Mouse (Mus musculus) retina, postnatal 7 days (tissue): ENCODE measurements around the gene Caly.

Source experiments
- DNase-seq: peaks from one replicate; pipeline ENCODE4 v3.0.0-alpha.2; 2012; ENCODE audit warnings: low read depth, low spot score

Caly gene

DNA sequence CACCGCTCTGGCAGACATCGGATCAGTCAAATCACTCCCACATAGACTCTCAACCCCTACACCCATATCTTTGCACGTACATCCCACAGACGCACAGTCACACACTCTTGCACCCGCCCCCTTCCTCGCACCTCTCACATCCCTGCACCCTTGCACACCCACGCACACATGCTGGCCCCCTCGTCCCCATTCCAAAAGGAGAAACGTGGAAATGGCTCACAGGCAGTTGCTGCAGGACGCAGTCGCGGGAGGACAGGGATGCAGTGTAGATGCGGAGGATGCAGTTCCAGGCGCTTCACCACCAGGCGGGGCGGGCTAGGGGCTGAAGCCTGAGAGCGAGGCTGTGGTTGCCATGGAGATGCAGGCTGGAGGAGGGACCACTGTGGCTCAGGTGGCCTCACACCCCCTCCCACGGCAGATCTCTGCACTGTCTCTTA is at the start of gene Caly:
Gene Caly, minus strand, starts transcription at position 307 of the 437 bp plus-strand sequence.
- peak; percentile 53 for DNase-seq

DNA sequence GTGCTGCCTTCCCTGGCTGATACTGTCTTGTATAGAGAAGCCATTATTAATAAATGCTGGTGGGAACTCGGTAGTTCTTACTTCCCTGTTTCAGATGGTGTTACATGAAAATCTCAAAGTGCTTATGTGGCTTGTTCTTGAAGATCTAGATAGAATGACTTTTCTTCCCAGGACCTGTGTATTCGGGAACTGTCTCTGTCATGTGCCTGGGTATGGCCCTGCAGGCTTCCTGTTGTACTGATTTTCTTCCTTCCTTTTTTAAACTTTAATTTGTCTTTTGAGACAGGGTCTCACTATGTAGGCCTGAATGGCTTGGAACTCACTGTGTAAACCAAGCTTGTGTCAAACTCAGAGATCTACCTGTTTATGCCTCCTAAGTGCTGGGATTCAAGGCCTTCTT is 45.6 kb upstream of the Caly start:
- no peak for DNase-seq

DNA sequence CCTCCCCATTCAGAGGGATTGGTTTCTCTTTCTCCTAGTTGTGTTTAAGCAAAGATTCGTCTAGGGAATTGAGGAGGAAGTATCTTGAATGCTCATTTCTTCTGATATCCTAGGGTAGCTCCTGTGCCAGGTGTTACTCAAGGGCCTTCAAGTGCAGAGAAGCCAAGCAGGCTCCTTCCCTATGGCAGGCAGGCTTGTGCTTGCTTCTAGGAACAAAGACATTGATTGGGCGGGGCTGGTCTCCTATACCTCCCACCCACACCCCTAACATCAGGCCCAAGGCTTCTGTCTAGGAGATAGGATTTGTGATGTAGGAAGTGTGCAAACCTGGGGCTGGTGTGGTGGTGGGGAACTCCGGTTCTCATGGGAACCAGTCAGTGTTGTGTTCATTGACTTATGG is 44.6 kb upstream of the Caly start:
- no peak for DNase-seq

DNA sequence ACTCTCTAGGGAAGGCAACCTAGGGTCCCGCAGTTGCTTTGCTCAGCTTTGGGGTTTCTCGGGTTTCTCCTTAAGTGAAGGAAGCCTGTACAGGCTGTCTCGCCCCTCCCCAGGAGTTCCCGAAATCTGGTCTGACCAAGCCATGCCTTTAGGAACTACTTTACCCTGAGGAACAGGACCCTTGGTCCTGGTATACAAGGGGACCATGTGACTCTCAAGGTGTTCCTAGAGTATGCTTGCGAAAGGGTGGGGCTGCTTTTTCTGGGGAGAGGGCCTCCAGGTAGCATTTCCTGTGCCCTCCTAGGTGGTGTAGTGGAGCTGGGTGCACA is 43.6 kb upstream of the Caly start:
- DNase-seq = no peak

DNA sequence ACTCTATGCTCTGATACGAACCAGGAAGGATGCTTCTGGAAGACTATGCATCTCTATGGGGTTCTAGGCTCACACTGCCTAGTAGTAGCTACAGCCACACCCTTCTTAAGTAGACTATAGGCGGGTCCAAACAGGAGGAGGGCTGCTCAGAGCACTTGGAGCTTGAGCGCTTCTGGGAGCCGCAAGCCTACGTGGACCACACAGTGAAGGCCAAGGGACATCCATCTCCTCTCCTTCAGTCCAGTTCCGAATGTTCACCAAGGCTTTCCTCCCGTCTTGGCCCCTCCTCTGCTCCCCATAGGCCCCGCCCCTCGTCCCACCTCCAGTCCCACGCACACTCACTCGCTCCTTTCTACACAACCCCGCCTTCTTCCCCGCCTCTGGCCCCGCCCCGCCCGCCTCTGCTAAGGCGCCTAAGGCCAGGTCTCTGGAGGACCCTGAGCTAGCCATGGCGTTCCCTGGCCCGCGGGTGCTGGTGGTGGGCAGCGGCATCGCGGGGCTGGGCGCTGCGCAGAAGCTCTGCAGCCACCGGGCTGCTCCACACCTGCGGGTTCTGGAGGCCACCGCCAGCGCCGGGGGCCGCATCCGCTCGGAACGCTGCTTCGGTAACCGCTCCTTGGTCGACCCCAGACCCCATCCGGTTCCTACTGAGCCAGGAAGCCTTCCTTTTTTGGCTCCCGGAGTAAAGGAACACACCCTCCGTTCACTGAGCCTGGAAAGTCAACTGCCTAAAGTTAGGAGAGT is 43.1 kb upstream of the Caly start:
- DNase-seq = peak; percentile 80

DNA sequence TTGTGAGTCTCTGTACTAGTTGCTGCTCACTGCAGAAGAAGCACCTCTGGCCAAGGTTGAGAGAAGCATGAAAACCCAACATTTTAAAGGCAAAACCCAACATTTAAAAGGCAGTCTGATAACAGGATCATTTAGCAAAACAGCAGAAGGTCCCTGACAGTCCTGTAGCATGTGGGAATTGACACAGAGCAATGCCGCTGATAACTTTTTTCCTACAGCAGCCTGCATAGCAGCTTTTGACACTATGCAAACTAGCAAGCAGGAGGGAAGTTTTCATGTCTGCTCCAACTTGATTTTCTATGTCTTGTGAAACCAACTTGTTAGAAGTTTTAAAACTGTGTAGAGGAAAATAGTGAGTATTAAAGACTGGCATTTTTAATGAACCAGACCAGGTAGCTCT is 42.0 kb upstream of the Caly start:
- DNase-seq = no peak

DNA sequence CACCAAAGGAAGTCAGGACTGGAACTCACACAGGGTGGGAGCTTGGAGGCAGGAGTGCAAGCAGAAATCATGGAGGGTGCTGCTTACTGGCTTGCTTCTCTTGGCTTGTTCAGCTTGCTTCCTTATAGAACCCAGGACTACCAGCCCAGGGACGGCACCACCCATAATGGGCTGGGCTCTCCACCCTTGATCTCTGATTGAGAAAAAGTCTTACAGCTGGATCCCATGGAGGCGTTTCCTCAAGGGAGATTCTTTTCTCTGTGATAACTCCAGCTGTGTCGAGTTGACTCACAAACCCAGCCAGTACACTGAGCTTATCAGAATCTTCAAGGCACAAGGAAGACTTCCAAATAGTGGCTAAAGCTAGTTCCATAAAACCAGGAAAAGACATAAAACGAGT is 40.4 kb upstream of the Caly start:
- DNase-seq = no peak

DNA sequence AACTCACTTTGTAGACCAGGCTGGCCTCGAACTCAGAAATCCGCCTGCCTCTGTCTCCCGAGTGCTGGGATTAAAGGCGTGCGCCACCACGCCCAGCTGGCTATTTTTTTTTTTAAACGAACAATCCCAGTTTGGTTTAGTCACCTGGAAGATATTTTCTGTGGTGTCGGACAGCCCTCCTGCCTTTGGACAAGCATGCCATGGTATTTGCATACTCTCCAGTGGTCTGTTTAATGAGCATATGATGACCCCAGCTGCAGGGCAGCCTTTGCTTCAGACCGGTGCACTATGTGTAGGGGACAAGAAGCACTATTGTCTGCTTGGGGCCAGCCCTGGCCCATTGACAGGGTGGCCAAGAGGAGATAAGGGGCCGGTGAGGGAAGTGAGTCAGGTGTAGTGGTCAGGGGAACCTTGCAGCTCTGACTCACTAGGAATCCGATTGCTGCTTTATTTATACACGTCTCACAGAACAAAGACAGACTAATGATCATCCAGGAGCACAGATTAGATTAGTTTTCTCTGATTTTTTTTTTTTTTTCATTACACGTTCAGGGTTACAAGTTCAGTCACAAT is 39.1 kb upstream of the Caly start:
- no peak for DNase-seq

DNA sequence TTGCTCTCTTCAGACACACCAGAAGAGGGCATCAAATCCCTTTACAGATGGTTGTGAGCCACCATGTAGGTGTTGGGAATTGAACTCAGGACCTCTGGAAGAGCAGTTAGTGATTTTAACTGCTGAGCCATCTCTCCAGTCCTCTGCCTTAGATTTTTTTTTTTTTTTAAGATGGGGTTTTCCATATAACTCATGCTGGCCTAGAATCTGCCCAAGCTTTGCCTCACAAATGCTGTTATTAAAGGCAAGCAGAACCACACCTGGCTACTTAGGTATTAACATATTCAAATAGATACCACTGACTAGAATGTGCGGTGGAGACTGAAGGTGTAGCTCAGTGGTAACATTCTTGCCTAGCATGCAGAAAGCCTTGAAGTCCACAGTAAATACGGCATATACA is 38.1 kb upstream of the Caly start:
- no peak for DNase-seq

DNA sequence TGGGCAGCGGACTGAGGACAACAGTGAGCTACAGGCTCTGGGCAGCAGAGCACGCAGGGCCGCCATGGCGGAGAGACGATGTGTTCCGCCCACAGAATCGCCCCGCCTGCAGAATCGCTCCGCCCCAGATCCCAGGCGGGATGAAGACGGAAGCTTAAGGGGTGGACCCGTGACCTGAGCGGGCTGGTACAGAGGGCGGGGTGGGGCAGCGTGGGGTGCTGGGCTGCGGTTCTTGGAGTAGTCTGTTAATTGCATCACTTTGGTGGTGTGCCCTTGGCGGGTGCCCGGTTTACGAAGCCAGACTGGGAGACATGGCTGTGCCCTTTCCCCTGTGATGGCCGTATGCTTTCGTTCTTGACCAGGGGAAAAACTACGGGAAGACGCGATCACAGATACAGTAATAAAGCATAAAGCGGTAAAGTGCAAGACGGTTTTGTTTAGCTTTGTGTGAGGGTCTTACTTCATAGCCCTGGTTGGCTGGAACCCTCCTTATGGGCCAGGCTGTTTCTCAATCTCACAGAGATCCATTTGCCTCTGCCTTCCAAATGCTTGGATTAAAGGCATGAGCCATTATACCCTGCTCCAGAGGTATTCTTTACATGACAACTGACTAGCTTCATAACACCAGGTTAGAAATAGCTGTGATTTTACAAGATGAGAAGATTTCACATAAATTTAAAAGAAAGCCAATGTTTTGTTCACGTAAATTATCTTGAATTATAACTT is 34.1 kb upstream of the Caly start, which contains the start of gene Echs1:
Gene Echs1, minus strand, starts transcription at position 148 of the 726 bp plus-strand sequence.
- DNase-seq = peak; percentile 67

DNA sequence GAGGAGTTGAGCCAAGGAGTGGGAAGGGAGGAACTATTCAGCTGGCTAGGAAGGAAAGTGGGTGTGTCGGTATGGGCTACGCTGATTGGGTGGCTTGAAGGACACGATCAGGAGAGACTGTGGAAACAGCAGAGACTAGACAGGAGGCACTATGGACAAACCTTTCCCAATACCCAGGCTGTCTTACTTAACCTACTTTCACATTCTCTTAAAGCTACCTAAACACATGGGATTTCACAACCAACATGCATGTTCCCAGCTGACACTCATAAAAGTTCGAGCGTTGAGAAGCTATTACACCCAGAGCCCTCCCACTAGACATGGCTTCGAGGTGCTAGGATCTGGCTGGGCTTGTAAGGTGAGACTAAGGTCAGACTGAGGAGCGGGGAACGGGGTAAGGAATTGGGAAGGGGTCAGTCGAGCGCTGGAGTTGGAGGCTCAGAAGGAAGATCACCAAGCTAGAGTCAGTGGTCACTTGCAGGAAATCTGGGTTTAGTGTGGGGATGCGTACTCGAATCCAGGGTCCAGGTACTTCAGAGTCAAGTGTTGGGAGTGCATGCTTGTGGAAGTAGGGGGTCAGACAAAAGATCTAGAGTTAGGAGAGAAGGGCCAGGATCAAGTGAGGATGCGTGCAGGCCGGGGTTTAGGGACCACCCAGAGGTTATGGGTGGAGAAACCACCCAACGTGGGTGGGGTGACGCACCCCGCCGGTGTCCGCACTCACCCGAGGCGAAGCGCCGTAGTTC is 33.4 kb upstream of the Caly start, which contains the start of gene Paox:
Gene Paox, plus strand, starts transcription at position 217 of the 746 bp plus-strand sequence.
- DNase-seq = no peak

DNA sequence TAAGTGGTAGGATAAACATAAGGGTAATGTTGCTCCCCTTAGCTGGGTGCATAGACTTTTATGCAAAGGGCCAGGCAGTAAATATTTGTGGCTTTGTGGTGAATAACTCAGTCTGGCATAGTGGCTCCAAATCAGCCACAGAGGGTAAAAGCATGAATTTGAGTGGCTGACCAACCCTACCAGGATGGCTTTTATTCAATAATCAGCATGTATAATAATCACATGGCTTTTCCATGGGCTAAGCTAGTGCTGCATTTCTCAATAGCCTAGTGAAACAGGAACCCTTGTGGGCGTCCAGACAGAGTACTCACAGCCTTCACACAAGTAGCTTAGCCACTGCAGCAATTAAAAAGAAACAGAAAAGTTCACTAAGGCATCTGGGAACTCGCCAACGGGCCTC is 29.6 kb upstream of the Caly start:
- no peak for DNase-seq

DNA sequence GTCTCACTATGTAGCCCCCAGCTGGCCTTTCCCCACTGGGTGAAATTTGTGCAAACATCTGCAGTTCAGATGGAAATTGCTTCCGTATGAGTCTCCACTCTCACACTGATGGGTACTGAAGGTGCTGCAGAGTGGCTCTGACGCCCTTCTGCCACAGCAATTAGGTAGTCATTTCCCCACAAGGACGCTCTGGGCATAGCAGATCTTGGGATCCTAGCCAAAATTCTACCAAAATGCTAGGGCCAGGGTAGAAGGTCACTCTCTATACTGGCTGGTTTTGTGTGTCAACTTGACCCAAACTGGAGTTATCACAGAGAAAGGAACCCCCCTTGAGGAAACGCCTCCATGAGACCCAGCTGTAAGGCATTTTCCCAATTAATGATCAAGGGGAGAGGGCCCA is 21.7 kb upstream of the Caly start:
- no peak for DNase-seq

DNA sequence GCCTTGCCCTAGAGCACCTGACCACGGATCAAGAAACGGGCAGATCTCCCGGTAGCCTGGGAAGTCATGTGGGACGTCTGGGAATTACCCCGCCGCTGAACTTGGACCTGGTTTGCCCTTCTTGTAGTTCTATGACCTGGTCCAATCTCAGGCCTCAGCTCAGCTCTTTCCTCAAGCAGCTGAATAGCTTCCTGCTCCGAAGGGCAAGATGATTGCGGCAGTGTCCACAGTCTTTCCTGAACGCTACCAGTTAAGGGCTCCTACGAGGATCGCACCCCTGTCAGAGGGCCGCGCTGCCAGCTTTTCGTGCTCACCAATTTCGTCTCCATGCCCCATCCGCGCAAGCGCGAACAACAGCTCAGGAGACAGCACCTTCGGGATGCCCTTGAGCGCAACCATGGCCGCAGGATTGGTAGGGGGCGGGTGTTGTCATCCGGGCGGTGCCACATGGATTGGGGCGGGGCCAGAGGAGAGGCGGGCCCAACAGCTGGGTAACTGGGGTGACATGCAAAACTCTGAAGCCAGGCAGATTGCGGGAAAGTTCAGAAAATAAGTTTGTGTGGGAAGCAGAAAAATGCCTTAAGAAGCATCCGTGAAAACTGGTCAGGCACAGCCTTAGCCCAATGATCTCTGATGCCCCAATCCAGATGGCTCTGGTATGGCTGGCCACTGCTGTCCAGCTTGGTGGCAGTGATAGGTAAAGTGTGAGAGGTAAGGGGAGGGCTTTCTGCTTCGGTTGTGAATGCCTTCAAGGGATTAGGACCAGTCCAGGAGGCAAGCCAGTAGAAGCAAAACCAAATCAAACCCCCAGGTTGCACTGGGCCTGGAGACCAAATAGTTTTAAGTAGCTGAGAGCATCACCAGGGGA is 19.9 kb upstream of the Caly start, which contains the start of gene Fuom:
Gene Fuom, minus strand, starts transcription at position 449 of the 868 bp plus-strand sequence.
- DNase-seq = peak; percentile 60

DNA sequence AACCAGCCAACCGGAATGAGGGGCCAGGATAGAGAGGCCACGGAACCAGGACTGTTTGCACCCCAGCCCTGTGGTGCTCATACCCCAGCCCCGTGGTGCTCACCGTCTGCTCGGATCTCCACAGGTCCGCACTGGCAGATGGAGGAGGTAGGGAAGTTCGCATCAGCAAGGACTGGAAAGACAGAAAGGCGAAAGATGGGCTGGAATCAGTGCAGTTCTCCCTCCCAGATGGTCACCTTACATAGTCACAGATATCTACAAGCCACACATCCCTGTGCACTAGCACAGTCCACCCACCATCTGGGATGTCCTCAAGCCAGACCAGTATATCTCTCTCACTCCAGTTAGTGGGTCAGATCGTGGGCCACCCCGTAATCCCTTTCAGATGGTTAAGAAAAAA is 19.1 kb upstream of the Caly start:
- no peak for DNase-seq

DNA sequence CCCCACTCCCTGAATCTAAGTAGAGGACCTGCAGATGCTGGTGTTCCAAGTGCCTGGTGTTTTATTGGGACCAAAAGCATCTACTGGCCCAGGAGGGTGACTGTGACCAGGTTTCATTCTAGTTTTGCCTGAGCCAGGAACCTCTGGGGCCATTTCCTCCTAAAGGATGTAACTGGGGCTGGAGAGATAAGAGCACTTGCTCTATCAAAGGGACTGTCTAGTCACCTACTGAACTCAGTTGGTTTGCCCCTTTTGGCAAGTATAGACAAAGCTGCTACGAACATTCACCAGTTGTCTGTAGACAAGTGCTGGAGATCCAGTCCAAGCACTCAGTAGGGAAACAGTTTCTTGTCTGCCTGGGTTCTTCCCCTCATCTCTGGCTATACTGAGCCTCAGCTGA is 16.1 kb upstream of the Caly start:
- DNase-seq = no peak

DNA sequence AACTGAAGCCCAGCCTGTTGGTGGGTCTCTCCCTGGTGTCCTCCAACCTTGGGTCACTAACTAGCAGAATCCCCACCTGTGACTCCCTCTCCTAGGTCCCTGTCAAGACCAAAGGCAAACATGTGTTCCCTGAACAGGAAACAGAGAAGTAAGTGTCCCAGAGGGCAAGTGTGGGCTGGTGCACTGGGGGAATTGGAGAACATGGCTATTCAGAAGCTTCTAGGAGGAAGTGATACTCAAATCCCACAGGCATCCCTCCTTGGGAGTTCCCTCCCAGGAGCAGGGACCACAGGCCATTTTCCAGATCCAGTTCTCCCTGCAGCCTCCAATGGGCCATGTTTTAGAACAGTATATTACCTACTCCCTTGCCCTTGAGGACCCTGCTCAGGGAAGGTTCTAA is 13.7 kb upstream of the Caly start:
- DNase-seq = no peak

DNA sequence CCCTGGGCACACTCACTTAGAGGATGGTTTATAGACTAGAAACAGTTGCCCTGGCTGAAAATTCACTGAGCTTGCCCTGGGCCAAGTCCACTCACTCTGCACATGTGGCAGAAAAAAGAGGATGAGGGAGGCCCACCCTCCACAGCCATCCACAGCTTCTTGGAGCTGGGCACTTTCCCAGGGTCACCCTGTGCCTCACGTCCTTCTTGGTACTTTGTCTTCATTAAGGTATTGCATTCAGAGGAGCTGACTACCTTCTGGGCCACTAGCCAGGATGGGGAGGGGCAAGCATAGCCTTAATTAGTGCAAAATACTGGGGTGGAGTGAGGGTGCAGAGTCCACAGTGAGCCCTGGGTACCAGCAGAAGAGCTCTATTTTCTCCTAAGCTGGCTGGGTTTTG is 13.2 kb upstream of the Caly start:
- no peak for DNase-seq

DNA sequence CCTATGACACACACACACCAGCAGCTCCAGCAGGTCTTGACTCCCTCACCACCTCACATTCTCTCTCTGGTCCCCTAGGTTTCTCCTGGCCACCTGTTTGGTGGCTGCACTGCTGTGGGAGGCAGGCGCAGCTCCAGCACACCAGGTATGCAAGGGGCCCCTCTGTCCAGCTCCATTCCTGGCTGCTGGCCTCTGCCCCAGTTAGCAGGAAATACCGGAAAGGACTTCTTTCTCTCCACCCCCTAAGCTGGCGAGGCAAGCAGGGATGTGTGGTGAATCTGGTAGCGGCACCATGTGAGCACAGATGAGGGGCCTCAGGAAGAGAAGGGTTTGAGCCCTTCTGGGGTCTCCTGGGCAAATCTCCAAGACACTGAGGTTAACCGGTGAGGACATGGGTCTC is 12.6 kb upstream of the Caly start:
- no peak for DNase-seq

DNA sequence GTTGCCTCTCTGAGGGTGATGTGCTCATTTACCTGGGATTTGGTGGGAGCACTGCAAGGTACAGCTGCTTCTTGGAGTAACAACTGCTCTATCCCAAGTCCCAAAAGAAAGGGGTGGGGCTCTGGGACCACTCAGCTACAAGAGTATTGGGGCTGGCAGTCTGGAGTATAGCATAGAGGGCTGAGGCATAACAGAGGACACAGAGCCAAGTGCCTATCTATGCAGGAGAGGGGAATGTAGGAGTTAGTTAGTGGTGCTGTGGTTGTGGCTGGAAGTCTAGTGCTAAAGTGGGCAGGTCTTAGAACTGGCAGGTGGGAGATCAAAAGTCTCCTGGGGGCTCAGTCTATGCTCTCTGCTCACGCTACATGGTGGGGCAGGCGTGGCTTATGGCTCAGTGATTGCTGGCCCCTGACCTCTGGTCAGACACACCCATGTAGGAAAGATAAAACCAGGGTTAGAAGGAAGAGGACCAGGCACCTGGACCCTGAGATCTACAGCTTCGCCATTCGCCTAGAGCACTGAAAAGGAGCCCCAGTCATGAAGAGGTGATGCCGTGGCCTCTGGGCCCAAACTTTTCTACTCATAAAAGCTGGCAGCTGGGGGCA is 10.7 kb upstream of the Caly start, which contains the start of gene Prap1:
Gene Prap1, plus strand, starts transcription at position 472 of the 605 bp plus-strand sequence.
- no peak for DNase-seq

DNA sequence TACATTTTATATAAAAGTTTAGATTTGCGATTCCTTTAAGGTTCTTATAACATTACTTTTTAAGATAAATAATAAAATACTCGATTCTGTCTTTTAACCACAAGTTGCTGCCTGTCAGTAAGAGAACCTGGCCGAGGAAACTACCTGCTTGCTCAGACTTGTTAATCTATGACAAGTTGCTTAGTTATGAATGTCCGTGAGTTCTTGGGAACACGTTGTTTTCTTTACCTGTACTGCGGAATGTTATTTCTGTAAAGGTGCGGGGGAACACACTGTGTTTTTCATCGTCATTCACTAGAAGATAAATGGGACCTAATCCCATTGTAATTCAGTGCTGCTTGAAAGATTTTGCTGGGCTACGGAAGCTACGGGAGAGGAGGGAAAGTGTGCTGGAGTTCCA is 8.3 kb upstream of the Caly start:
- DNase-seq = no peak
